Mouse (Mus musculus) embryo, embryonic 11.5 days (tissue): ENCODE measurements around the gene Dscaml1.

Experiments
- DNase-seq: peaks from one replicate; pipeline ENCODE4 v3.0.0-alpha.2; 2012; ENCODE audit warnings: low read depth, low spot score

Dscaml1 gene

DNA sequence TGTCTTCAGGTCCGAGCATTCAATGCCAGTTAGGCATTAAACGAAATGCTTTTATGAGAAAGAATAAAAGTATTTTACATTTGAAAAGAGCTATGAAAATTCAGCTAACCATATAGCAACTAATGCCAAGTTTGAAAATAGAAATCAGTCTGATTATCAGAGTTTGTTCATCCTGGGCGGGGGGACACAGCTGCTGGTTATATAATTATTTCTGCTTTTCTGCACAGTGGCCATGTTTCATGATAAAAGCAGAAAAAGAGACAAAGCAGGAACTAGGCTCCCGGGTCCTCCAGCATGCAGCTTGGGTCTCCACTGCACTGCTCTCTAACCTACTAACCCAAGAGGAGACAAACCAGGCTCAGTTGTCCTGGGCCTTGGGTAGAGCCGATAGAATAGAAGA is 143.9 kb downstream of the Dscaml1 start:
- no peak for DNase-seq

DNA sequence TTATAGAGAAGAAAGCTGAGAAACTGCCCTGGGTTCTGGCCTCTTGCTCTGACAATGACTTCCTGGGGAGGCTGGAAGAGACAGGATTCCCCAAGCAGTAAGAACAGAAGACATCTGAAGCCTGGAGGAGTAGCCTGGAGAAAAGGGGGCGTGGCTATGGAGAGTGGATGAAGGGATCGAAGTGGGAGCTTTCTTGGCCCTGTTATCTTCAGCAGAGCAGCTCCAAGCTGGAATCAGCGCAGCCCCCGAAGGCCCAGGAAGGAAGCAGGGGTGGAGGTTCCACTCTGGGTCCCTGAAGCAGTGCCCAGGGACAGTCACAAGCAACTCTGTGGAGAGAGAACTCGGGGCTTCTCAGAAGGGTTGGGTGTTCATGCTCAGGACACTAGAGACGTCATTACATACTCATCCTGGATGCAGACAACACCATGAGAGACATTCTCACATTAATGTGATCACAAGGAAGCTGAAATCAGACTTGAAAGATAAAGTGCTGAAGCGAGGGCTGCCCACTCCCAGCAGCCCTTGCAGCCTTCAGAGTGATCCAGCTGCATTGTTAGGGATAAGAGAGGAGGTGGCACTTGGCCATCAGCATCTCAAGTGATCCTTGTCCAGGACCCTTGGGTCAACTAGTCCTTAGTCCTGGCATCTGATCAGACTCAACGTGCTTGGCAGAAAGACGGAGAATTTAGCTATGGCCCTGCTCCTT is 146.5 kb downstream of the Dscaml1 start:
- no peak for DNase-seq

DNA sequence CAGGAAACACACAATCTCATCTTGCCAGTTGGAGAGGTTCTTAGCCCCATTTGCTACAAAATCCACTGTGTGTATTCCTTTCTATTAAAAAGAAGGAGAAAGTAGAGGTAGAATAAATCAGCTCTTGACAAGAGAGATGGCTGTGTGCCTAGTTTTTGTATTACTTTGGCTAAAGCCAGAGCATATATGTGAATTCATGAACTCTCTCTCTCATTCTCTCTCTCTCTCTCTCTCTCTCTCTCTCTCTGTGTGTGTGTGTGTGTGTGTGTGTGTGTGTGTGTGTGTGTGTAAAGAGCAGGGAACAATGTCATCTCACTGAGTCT is 147.0 kb downstream of the Dscaml1 start:
- DNase-seq = no peak

DNA sequence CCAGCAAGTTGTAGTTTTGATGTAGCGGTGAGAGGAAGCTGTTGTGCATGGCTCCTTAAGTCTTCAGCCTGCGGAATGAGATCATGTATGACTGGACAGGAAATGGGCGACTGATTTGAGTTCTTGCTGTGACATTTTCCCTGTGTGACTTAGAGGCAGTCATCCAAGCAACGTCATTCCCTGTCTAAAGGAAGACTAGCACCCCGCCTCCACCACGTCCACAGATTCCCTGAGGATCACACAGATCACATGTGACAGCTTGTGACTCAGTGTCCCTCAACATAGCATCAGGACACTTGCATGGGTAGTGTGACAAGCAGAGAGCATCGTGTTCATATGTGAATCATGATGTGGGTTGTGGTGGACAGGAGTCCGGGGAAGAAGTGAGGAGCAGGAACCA is 147.6 kb downstream of the Dscaml1 start:
- no peak for DNase-seq

DNA sequence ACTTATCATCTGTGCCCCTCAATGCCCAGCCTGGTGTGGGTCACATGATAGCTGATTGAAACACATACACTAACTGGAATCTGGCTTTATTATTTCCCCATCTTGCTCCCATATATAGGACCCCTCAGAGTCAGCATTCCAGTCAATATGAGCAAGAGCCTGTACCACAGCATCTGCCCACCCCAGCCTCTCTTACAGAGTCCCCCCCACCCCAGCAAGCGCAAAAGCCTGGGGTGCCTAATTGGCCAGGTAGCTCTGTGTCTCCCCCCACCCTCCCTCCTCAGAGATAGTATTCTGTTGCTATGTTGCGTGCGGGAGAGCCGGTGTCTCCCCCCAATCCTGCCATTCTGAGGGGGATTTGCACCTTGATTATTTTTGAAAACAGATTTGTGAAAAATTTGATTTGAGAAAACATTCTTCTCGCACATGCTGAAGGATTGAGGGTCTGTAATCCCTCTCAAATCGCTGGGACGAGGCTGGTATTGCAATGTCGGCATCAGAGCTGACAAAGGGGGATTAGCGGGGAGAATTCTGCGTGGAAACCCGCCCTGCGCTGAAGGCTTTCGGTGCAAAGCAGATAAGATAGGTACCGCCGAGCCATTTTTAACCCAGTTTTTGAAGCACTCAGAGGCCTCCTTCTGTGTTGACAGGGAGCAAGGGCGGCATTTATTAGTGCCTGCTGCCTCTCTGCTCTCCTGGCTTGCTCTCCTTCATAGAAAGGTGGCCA is 153.8 kb downstream of the Dscaml1 start:
- no peak for DNase-seq

DNA sequence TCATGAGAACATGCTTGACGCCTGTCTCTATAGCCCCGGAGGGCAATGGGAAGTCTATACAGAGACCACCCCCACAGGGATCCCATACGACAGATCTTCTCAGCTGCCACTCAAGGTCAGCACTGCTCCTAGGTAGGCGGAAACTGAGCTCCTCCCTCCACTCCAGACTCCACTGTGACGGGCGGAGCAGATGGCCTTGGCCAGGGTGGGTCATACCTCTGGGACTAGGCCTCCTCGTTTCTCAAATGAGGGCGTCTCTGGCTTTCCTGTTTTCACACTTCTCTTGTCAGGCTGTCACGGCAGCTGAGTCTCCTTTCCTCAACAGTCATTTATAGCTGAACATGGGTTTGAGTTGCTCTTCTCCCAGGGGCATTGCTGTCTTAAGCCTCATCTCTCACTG is 160.0 kb downstream of the Dscaml1 start:
- no peak for DNase-seq

DNA sequence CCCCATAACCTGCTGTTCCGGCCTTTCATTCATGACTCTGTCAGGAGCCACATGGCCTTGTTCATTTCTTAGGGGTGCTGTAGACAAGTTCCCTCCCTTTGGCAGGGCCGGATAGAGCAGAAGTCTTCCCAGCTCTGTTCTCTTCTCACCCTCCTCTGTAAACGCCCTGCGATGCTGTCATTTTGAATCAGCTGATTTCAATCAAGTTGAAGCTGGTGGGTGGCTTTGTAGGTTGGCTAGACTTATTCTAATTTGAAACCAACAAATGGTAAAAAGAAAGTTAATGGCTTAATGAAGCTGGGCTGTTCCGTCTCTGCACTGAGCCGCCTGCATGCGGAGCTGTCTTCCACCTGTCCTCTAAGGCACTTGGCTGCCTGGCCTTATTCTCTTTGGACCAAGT is 161.3 kb downstream of the Dscaml1 start:
- no peak for DNase-seq

DNA sequence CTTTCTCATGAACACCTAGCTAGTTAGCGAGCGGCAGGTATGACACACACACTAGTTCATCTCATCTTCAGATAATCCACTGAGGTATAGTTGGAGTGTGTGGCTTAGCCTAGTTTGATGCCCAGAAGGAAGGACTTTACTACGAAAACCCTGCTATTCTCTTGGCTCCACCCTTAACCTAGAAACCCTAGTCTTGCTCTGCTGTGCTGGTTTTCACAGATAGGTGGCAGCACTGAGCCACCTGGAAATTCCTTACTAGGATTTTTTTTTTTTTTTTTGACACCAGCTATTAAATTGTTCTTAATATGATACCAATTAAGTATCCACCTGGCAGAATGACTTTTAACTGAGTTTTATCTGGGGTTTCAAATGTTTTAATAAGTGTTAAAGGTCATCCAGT is 163.4 kb downstream of the Dscaml1 start:
- DNase-seq = peak; percentile 22

DNA sequence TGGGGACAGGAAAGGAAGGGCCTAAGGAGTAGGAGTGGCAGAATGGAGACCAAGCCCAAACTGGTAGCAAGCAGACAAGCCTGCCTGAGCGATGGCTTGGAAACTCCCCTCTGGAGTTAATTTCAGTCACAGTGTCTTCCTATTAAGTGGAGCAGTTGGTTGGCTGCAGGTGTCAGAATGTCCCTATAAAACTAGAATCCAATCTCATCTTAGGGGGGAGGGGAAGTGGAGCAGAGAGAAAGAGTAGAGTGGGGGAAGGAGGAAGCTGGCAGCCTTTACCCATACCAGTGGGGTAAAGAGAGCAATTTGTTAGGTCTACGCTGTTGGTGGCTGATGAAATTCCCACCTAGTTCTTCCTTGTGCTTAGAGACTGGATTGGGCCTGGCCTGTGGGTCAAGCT is 164.6 kb downstream of the Dscaml1 start:
- DNase-seq = no peak

DNA sequence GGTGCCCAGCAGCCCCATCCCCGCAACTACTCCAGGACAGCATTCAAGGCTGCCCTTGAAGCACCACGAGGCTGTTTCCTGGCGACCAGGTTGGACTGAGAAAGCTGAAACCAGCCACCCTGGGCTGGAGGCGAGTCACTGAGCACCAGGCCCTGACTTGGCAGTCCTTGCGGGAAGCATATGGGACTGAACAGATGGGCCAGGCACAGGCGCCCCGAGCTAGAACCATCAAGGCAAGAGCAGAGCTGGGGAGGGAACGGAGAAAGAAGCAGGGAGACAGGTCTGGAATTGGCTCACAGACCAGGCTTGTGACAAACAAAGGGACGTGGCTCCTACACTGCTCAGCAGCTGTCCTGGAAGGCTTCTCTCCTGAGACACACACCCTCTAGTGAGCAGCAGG is 165.9 kb downstream of the Dscaml1 start:
- DNase-seq = no peak

DNA sequence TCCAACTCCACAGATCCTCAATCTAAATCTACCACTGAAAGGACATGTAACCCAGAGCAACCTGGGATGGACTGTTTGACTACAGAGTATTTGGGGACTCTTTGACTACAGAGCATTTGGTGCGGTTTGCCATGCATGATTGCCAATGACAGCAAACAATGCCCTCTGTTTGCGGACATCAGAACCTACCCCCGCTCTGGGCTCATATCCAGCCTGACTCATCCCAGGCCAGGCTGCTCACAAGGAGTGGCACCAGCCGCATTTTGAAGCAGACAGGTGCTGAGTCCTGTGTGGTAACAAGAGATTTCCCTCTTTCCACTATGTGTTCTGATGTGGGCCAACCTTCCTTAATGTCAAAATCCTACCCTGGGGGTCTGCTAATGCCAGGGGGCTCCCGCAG is 171.7 kb downstream of the Dscaml1 start:
- no peak for DNase-seq

DNA sequence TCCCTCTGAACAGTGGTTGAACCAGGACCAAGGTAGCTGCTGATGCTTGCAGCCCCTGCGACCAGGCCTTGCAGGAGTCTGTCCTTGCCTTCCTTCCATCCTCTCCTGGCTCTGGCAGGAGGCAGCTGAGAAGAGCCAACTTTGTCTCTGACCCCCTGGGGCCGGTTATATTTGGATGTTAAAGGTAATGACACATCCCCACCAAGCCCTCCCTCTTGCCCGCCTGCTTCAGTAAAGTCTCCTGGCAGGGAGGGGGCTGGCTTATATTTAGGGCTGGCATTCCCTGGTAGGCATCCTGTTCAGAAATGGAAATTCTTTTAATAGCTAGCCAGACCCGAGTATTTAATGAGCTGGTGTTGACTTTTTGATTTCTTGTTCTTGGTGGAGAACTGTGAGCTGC is 172.9 kb downstream of the Dscaml1 start:
- no peak for DNase-seq

DNA sequence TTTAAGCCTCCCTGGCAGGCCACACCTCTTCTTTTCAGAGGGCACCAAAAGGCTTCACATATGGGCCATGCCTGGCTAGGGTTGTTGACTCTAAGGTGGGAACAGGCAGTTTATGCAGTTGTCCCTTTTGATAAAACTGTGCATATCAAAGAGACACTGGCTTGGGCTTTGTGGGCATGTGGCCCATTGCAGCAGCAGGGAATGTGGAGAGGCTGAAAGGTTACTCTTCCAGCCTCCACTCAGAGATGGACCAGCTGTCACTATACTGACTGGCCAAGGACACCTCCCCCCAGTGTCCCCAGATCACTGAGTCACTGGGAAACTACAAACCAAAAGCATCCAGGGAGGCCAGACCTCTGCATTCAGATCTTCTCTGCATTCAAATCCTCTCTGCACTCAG is 180.9 kb downstream of the Dscaml1 start:
- no peak for DNase-seq

DNA sequence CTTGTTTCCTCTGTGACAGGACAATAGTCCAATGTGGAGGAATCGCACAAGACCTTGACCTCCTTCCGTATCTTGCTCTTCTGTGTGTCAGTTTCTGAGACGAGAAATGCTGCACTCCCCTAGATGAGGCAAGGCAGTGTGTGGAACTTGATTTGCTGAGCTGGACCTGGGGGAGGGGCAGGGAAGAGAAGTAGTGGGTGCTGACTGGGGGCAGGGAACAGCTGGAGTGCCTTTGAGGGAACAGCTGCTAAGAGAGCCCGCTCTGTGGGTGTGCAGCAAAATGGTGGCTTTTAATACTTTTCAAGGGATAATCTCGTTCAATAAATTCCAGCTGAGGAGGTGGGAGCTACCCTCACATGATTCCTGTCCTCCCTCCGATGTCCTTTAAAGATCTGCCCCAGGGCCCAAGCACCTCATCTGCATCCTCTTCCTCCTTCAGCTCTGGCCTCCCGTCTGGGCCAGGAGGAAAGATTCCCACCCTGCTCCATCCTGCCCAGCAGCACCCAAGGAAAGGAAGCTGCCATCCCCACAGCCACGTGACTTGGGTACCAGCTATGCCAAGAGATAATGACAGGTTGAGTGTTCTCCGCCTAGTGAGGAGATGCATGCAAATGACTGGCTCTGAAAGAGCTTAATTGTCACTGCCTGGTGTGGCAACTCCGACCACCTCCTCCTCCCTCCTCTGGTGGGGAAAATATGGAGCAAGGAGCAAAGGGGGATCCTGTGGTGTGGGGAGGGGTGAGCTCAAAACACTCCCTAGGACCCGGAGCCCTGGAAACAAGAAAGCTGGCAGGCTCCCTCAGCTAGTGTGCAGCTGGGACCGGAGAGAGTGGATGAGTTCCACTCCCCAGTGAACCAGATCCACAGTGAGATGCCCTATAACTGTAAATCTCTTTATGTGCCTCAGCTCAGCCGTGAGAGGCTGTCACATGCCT is 181.9 kb downstream of the Dscaml1 start:
- no peak for DNase-seq

DNA sequence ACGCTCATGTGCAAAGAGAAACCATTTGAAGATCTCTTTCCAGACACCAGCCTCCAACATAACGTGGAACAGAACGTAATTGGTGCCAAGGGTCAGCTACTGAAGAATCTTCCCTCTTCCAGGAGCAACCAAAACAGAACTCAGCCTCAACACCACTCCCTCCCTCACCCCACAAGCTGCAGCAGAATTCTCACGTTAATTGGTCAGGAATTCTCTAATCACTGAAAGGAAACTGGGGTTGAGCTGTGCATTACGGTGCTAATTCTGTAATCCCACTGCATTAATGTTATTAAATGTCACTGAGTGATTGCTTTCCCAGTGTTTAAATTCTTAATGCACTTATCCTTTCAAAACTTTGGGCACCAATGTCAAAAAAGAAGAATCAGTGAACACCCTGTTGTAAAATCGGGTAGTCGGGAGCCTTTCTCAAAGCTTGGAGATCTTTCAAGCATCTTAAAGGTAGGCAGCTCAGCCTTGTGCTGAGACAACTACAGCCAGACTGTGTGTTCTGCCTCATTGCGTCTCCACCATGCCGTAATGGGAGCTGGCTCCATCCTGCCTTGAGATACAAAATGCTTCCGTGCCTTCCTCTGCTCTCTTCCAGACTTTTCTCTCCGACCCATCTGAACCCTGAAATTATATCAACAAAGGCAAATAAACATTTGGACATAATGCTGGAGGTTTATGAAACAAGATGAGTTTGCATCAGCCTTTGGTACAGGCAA is 184.1 kb downstream of the Dscaml1 start:
- DNase-seq = no peak

DNA sequence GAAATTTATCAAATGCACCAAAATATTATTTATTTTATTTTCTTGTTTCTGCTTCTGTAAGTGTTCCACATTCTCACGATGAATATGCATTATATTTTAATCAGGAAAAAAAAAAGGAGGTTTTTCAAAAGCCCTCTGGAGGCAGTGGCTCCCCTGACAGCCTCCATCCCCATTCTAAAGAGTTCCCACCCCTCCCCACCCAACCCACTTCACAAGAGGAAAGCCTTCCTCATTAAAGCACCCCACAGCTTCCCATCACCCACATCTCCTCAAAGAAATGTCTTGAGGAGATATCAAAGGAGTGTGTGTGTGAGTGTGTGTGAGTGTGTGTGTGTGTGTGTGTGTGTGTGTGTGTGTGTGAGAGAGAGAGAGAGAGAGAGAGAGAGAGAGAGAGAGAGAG is 188.2 kb downstream of the Dscaml1 start:
- DNase-seq = no peak

DNA sequence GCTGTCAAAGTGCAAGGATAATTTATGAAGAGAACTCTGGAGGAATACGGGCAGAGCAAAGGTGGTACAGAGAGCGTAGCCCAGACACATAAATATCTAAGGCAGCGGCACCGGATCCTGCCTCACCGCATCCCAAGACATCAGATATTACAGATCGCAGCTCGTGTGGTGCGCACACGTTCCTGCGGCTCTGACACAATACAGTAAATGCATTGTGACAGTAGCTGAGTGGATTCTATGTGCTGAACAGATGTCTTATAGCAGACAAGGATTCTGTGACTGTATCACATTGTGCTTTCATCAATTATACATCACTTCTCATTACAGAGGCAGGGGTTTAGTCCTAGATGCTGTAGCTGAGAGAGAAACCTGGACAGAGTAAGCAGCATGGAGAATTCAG is 191.5 kb downstream of the Dscaml1 start:
- DNase-seq = no peak

DNA sequence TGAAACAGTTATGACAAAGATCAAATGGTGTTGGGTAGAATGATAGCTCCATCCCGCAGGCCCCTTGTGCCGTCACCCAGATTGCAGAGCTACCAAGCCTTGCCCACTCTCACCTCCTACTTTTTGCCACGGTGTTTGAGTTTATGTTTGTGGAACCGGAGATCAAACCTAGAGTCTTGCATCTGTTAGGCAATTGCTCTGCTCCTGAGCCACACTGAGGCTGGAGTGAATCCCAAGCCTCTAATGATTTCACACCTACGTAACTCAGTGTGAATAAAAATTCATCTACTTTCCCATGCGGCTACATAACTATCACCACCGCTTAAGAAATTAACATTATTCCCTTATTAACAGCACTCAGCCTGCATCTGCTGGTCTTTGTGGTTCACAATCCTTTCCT is 192.0 kb downstream of the Dscaml1 start:
- no peak for DNase-seq

DNA sequence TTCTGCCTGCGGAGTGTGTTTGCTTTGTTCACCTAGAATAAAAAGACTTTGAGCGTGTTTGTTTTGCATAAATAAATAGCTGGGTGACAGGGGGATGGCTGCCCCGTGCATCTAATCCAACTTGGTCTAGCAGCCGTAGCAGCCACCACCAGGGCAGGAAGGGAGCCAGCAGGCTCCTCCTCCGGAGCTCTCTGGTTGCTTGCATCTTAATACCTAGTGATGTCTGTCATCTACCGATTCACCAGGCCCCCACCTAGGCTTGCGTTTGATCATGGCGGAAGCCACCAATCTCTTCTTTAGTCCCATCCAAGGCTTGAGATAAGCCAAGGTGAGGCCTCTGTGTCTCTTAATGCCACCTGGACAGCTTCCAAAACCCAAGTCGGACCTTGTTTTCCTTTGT is 193.6 kb downstream of the Dscaml1 start:
- no peak for DNase-seq

DNA sequence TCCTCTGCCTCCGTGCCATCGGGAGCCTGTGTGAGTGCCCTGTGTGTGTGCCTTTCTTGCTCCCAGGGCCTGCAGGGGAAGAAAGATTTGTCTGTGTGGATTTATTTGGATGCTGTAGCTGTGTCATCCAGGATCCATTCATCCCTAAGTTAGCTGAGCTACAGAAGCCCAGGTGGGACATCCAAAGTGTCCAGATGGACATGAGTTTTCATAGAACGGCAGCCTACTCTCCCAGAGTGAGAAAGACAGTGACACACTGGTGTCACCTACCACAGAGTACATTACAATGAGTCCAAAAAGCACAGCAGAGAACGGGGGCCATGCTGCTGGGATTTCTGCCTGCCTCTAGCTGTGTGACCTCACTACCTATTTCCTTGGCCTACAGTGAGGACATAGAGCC is 194.5 kb downstream of the Dscaml1 start:
- no peak for DNase-seq

DNA sequence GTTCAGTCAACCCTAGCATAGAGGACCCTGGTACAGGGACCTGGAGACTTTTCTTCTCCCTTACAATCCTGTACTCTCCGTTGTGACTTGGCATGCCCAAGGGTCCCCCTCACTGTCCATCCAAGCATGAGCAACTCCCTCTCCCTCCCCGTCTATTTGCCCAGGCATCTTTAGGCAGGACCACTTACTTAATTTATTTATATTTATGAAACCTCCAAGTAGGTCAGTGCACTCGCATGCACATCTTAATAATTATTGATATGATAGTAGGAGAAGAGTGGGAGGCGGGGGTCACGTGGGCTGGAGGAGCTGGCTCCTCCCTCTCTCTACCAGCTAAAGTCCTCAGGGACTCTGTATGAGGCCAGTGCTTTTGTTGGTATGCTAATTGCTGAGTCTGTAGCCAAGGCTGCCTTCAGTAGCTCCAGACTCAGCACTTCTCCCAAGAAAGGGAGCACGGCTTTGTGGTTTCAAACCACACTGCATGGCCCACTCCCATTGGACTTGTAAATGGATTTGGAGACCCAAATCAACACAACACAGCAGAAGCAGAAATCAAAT is 199.5 kb downstream of the Dscaml1 start:
- DNase-seq = no peak

DNA sequence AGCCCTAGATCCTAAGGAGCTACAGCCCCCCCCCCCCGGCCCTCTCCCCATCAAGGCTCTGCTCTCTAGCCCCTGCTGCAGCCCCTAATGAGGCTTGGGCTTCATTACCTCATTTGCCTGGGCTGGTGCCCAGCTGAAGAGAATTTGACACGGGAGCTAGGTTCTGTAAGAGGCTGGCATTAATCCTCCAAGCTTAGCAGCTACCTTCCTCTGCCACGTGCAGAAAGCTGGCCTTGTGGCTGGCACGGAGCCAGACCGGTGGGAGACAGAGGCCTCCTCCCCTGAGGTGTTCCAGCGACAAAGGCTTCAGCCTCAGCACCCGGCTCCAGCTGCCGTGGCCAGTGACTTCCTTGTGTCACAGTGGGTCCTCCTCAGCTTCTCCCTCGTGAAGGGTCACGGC is 206.1 kb downstream of the Dscaml1 start:
- no peak for DNase-seq
